Mouse (Mus musculus) limb, embryonic 11.5 days (tissue): Measurements from ENCODE around the gene Plbd2. TPM values are rescaled to one million over a fixed set of nuclear protein-coding genes. Genes with fewer than 3 reads are reported as not detected.
"Not testable (repeated sequence)": the region's sequence is repeated elsewhere in the genome, so short reads cannot be mapped to it uniquely, and the experiment has no call there.

Source experiments
- ATAC-seq: fragments of 200-750 bp; cut with Nextera tagmentation; 2 replicates; pipeline ENCODE4 v1.8.0; 2017; ENCODE audit warnings: low read depth; ENCODE audit not compliant: insufficient number of reproducible peaks, low FRiP score, low TSS enrichment
- DNase-seq: peaks from one replicate; pipeline ENCODE4 v3.0.0-alpha.2; 2015; ENCODE audit warnings: low spot score
- H3K27ac ChIP-seq: fragments of 300-500 bp; sonication (generic); replicated peaks from 2 replicates; pipeline ENCODE4 v1.5.1; 2014; ENCODE audit warnings: low read depth, mild to moderate bottlenecking, low read length
- H3K27me3 ChIP-seq: fragments of 300-500 bp; sonication (generic); 2 replicates; pipeline ENCODE4 v1.6.1; 2014; ENCODE audit warnings: mild to moderate bottlenecking, low read length, mixed read lengths; ENCODE audit not compliant: control insufficient read depth, insufficient read depth
- H3K36me3 ChIP-seq: fragments of 300-500 bp; sonication (generic); 2 replicates; pipeline ENCODE4 v1.6.1; 2014; ENCODE audit warnings: mild to moderate bottlenecking, low read length, moderate library complexity, mixed read lengths; ENCODE audit not compliant: control insufficient read depth, insufficient read depth
- H3K4me1 ChIP-seq: fragments of 300-500 bp; sonication (generic); 2 replicates; pipeline ENCODE4 v1.6.1; 2014; ENCODE audit warnings: low read length, mixed read lengths; ENCODE audit not compliant: control insufficient read depth, insufficient read depth
- H3K4me2 ChIP-seq: fragments of 300-500 bp; sonication (generic); 2 replicates; pipeline ENCODE4 v1.6.1; 2014; ENCODE audit warnings: low read depth, mild to moderate bottlenecking, moderate library complexity; ENCODE audit not compliant: severe bottlenecking
- H3K4me3 ChIP-seq: fragments of 300-500 bp; sonication (generic); 2 replicates; pipeline ENCODE4 v1.5.1; 2014; ENCODE audit warnings: low read depth, low read length
- H3K9ac ChIP-seq: fragments of 300-500 bp; sonication (generic); 2 replicates; pipeline ENCODE4 v1.6.1; 2014; ENCODE audit warnings: mild to moderate bottlenecking, low read length
- H3K9me3 ChIP-seq: fragments of 300-500 bp; sonication (generic); 2 replicates; pipeline ENCODE4 v1.6.1; 2016; ENCODE audit warnings: low read length; ENCODE audit not compliant: control insufficient read depth
- WGBS: fragments of 180-500 bp; shearing (Covaris S2); extraction: QIAGEN DNeasy Blood & Tissue Kit; methylation state at CpG from one replicate; pipeline ENCODE4 v1.1.7; 2014; 5-methylcytosine and 5-hydroxymethylcytosine counted together
- polyA plus RNA-seq: library from polyadenylated mRNA; unstranded; fragments of >200 nt; fragmentation: Nextera tagmentation; extraction: Ambion mirVana; gene quantifications from 2 replicates; pipeline ENCODE4 v1.2.1, GENCODE M21; 2014

Gene Plbd2
- polyA plus RNA-seq, 1 experiment from 2014 or later, result 29.2 TPM

DNA sequence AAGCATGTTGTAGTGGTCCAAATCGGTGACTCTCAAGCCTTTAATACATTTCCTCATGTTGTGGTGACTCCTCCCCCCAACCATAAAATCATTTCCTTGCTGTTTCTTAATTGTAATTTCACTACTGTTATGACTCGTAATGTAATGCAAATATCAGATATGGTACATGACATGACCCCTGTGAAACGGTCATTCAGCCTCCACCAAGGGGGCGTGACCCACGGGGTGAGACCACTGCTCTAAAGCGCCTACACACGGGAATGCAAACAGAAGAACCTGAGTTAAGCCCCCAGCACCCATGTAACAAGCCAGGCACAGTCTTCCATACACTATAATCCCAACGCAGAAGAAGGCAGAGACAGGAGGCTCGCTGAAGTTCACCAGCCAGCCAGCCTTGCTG lies 2.4 kb upstream of the Plbd2 start:
- no peak overlapping the region for H3K27ac ChIP-seq
- H3K27me3 ChIP-seq, result no peaks in the 10 kb centered on the region
- H3K9ac ChIP-seq, result no peak overlapping the region
- no peak for ATAC-seq
- peaks cover 12% of the 10 kb centered on the region; the same call in 1 of the 2 replicates for H3K4me1 ChIP-seq
- no peak for DNase-seq
- no peak overlapping the region for H3K4me3 ChIP-seq
- no peaks in the 10 kb centered on the region for H3K36me3 ChIP-seq
- 66% methylated on average over 9 of the region's 9 CpGs for WGBS
- no peaks in the 10 kb centered on the region for H3K9me3 ChIP-seq
- H3K4me2 ChIP-seq, result no peak overlapping the region

- H3K4me1 ChIP-seq, result peaks cover 9% of the 10 kb centered on the region; the same call in 1 of the 2 replicates
- no peak overlapping the region; the same call in 1 of the 2 replicates for H3K9ac ChIP-seq
- H3K27ac ChIP-seq, result no peak overlapping the region
- no peaks in the 10 kb centered on the region for H3K9me3 ChIP-seq
- no peak overlapping the region for H3K4me3 ChIP-seq
- DNase-seq (peak; percentile 83), ATAC-seq (peak; percentile 18; the same call in 1 of the 2 replicates)
- WGBS, result 22% methylated on average over 16 of the region's 16 CpGs
- H3K4me2 ChIP-seq, result no peak overlapping the region
- H3K27me3 ChIP-seq, result no peaks in the 10 kb centered on the region
- H3K36me3 ChIP-seq, result no peaks in the 10 kb centered on the region
These were observed 1.9 kb upstream of the Plbd2 start for GRCm38 (mm10) chr5:120505368-120505767.

DNA sequence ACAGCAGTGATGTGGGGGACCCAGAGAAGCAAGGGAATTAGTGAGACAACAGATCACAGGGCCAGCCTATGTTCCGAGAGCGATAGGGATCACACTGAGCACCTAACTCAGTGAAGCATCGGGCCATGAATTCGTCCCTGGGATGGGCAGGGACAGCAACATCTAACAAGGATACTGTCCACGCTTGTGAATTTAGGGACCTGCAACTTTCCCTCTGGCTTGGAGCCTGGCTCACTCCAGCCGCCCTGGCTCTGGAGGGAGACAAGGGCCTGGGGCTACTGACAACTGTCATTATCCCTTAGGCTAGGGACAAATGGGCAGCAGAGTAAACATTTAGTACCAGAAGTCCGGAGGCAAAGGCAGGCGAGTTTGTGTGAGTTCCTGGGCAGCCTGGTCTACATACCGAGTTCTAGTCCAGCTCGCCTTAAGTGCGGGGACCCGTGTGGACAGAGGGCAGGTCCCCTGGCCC lies 716 bp downstream of the Plbd2 start:
- H3K27ac ChIP-seq, result no peak overlapping the region

DNA sequence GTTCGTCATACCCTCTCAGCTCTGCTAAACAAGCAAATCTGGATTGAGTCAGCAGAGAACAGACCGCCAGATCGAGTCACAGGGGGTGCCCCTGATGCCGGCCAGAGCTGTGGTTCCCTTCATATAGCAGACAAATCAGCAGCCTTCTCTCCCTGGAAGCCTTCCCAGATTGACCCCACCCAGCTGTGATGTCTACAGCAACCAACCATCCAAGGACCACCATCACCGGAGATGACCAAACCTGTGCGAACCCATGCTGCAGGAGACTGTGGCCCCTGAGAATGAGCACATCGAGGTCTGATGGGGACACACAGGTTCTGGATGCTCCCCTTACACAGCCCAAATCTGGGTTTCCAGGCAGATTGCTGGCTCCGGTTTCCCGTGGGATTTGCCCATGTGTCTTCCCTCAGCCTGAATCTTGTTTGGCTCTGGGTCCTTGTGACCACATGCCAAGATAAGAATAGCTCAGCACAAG lies 1.2 kb downstream of the Plbd2 start:
- no peak for DNase-seq
- Histone ChIP-seq H3K9me3 (no peaks in the 10 kb centered on the region), H3K4me3 (peak overlapping the region; percentile 10; the same call in 1 of the 2 replicates), H3K36me3 (peaks cover 5% of the 10 kb centered on the region; the same call in 1 of the 2 replicates), H3K27me3 (no peaks in the 10 kb centered on the region), H3K27ac (no peak overlapping the region), H3K4me1 (peaks cover 8% of the 10 kb centered on the region; the same call in 1 of the 2 replicates), H3K4me2 (peak overlapping the region; percentile 84), H3K9ac (no peak overlapping the region)
- ATAC-seq, result no peak
- WGBS, result 58% methylated on average over 9 of the region's 9 CpGs

More for the DNA sequence above, 716 bp downstream of the Plbd2 start:
- DNase-seq, result no peak
- H3K36me3 ChIP-seq, result peaks cover 5% of the 10 kb centered on the region; the same call in 1 of the 2 replicates
- peak overlapping the region; percentile 84 for H3K4me3 ChIP-seq
- WGBS, result 11% methylated on average over 12 of the region's 12 CpGs
- peak overlapping the region; percentile 80 for H3K9ac ChIP-seq
- H3K27me3 ChIP-seq, result no peaks in the 10 kb centered on the region
- peak overlapping the region; percentile 84 for H3K4me2 ChIP-seq
- peaks cover 8% of the 10 kb centered on the region; the same call in 1 of the 2 replicates for H3K4me1 ChIP-seq
- no peaks in the 10 kb centered on the region for H3K9me3 ChIP-seq
- no peak for ATAC-seq

GRCm38 (mm10) chr5:120500609-120501008 lies 2.8 kb downstream of the Plbd2 start:
- H3K9ac ChIP-seq, H3K27me3 ChIP-seq, H3K36me3 ChIP-seq, H3K27ac ChIP-seq, H3K4me3 ChIP-seq, ATAC-seq, H3K4me2 ChIP-seq, DNase-seq, H3K9me3 ChIP-seq, H3K4me1 ChIP-seq: not testable (repeated sequence)
- WGBS, result 86% methylated on average over 9 of the region's 9 CpGs

DNA sequence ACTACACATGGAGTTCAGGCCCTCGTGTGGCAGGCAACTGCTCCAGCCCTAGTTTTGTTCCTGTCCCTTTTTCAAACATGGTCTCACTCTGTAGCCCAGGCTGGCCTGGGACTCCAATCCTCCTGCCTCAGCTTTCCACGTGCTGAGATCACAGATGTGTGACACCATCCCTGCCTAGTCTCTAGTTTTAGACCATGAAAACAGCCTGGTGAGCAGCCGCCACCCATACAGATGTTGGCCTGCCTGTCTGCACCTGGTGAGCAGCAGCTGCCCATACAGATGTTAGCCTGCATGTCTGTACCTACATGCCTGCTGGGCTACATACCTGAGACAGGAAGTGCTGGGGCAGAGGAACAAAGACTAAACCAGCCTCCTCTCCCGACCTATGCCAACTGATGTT lies 4.2 kb downstream of the Plbd2 start:
- WGBS, result 81% methylated on average over 4 of the region's 4 CpGs
- DNase-seq, result no peak
- H3K27ac ChIP-seq, result no peak overlapping the region
- no peak overlapping the region for H3K4me2 ChIP-seq
- peaks cover 8% of the 10 kb centered on the region; the same call in 1 of the 2 replicates for H3K4me1 ChIP-seq
- no peak for ATAC-seq
- H3K36me3 ChIP-seq, result peaks cover 5% of the 10 kb centered on the region
- no peaks in the 10 kb centered on the region for H3K9me3 ChIP-seq
- H3K27me3 ChIP-seq, result no peaks in the 10 kb centered on the region
- H3K4me3 ChIP-seq, result no peak overlapping the region
- H3K9ac ChIP-seq, result no peak overlapping the region

DNA sequence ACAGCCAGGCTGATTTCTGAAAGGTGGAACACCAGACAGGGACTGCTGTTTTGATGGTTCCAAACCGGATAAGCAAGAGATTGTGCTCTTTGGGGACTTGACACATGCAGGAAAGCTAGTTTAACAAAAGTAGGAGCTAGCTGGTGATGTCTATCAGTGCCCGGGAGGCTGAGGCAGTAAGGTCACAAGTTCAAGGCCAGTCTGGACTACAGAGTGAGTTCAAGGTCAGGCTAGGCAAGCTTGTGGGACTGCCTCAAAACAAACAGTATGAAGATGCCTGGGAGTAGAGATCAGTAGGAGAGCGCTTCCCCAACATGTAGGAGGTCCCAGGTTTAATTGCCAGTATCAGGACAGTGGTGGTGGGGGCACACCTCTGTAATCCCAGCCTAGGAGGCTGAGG lies 6.4 kb downstream of the Plbd2 start:
- no peak overlapping the region for H3K9ac ChIP-seq
- DNase-seq, result no peak
- WGBS, result 91% methylated on average over 3 of the region's 3 CpGs
- no peak overlapping the region for H3K27ac ChIP-seq
- peaks cover 7% of the 10 kb centered on the region for H3K36me3 ChIP-seq
- H3K4me2 ChIP-seq, result no peak overlapping the region
- H3K27me3 ChIP-seq, result no peaks in the 10 kb centered on the region
- no peak for ATAC-seq
- peaks cover 1% of the 10 kb centered on the region; the same call in 1 of the 2 replicates for H3K4me1 ChIP-seq
- no peaks in the 10 kb centered on the region for H3K9me3 ChIP-seq
- H3K4me3 ChIP-seq, result no peak overlapping the region

GRCm38 (mm10) chr5:120495703-120496226 lies 7.7 kb downstream of the Plbd2 start:
- Histone ChIP-seq H3K36me3 (peaks cover 7% of the 10 kb centered on the region), H3K4me3 (no peak overlapping the region), H3K27ac (no peak overlapping the region), H3K4me2 (no peak overlapping the region), H3K9ac (no peak overlapping the region), H3K27me3 (no peaks in the 10 kb centered on the region), H3K4me1 (no peaks in the 10 kb centered on the region), H3K9me3 (no peaks in the 10 kb centered on the region)
- WGBS, result 90% methylated on average over 13 of the region's 13 CpGs
- DNase-seq (no peak), ATAC-seq (no peak)
